Mouse (Mus musculus): Measurements from ENCODE around the gene Zfp354a. TPM values are rescaled to one million over a fixed set of nuclear protein-coding genes. Genes with fewer than 3 reads are reported as not detected.

The Zfp354a gene
- 12.3 and 16.9 TPM in 2 replicates for polyA plus RNA-seq (2012; rRNA removed)

GRCm38 (mm10) chr11:51059151-51059571 is at the start of gene Zfp354a:
TSS of gene Zfp354a (plus strand) at chr11:51059257.

GRCm38 (mm10) chr11:51013936-51014335 is 45.1 kb upstream of the Zfp354a start, which contains the start of gene Olfr54:
TSS of gene Olfr54 (plus strand) at chr11:51014236.

GRCm38 (mm10) chr11:51047809-51048208 is 11.2 kb upstream of the Zfp354a start, which contains the start of gene Olfr1375:
TSS of gene Olfr1375 (plus strand) at chr11:51048109.

Other genes starting within 250 kb of the Zfp354a start
- 35.9 and 38.0 TPM in 2 replicates for gene Zfp354c, start 231.5 kb upstream of the Zfp354a start, polyA plus RNA-seq (2012; rRNA removed)
- 2.6 and 2.7 TPM in 2 replicates for gene Zfp879, start 217.7 kb upstream of the Zfp354a start, polyA plus RNA-seq (2012; rRNA removed)
- 0.03 and 0.05 TPM in 2 replicates for gene Grm6, start 208.6 kb upstream of the Zfp354a start, polyA plus RNA-seq (2012; rRNA removed)
- 8.7 and 9.3 TPM in 2 replicates for gene Zfp454, start 171.6 kb upstream of the Zfp354a start, polyA plus RNA-seq (2012; rRNA removed)
- gene Zfp2, start 143.1 kb upstream of the Zfp354a start, polyA plus RNA-seq (2012; rRNA removed), result 25.9 and 26.2 TPM in 2 replicates
- 3.4 and 3.8 TPM in 2 replicates for gene Zfp354b, start 127.6 kb upstream of the Zfp354a start, polyA plus RNA-seq (2012; rRNA removed)
- gene 4933414I15Rik, start 115.5 kb upstream of the Zfp354a start, polyA plus RNA-seq (2012; rRNA removed), result not detected in 2 replicates
- gene Prop1, start 105.5 kb upstream of the Zfp354a start, polyA plus RNA-seq (2012; rRNA removed), result not detected in 2 replicates
- gene Olfr1378, start 92.7 kb upstream of the Zfp354a start, polyA plus RNA-seq (2012; rRNA removed), result not detected in 2 replicates
- gene Olfr1377, start 77.3 kb upstream of the Zfp354a start, polyA plus RNA-seq (2012; rRNA removed), result not detected in 2 replicates
- gene Olfr51, start 55.7 kb upstream of the Zfp354a start, polyA plus RNA-seq (2012; rRNA removed), result not detected in 2 replicates
- gene Olfr54, start 45.0 kb upstream of the Zfp354a start, polyA plus RNA-seq (2012; rRNA removed), result not detected in 2 replicates
- gene Olfr1375, start 11.1 kb upstream of the Zfp354a start, polyA plus RNA-seq (2012; rRNA removed), result not detected in 2 replicates
- gene Gm12569, start 161.2 kb downstream of the Zfp354a start, polyA plus RNA-seq (2012; rRNA removed), result not detected in 2 replicates
- 172 and 182 TPM in 2 replicates for gene Clk4, start 202.5 kb downstream of the Zfp354a start, polyA plus RNA-seq (2012; rRNA removed)
- gene BC049762, start 203.8 kb downstream of the Zfp354a start, polyA plus RNA-seq (2012; rRNA removed), result 0.12 TPM in 2 replicates
- gene Col23a1, start 230.7 kb downstream of the Zfp354a start, polyA plus RNA-seq (2012; rRNA removed), result 6.7 and 8.4 TPM in 2 replicates

Data from central nervous system, embryonic 18 days (tissue).